Comparison of ENCODE assay signal across 10 mouse cellular contexts in the genomic region with DNA sequence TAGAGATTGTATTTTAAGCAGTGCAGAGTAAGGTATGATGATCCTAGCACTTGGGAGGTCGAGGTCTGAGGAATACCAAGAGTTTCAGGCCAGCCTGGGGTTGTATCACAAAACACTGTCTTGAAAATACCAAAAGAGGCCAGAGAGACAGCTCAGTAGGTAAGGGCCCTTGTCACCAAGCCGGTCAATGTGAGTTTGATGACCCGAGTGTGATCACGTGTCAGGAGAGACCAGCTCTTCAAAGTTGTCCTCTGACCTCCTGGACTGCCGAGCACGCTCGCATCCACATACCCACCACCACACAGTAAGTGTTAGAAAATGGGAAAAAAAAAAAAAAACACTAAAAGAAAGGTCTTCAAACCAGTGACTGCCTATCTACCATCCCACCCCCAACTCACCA. TPM values are rescaled to one million over a fixed set of nuclear protein-coding genes. Genes with fewer than 3 reads are reported as not detected.
A peak's percentile ranks its signal among the peaks of the same experiment; 100 is the strongest.
DNase-seq lines count a peak whose midpoint lies in the region; ATAC-seq and TF ChIP-seq lines count a peak whose summit lies in the region.
"Had no signal": no experiment of that assay in that cellular context is flagged by ENCODE, and none has a peak within 500 bp of the region (broad histone marks: within the 10 kb centered on the region; RNA-seq: fewer than 3 reads in every experiment).

No protein-coding gene starts in this region.

- no peak for TF ChIP-seq CTCF in gastrocnemius, adult 2 months (IDR thresholded peaks at IDR 0.05)

- DNase-seq in gastrocnemius, adult 2 months, result no peak
- DNase-seq in gastrocnemius, adult 18-20 months (ENCODE audit: low spot score), result no peak
- DNase-seq in limb, embryonic 10.5 days (ENCODE audit: low spot score), result no peak
- no peak for DNase-seq in liver, embryonic 13.5 days
- no peak for DNase-seq in thymus, postnatal 14 days
- DNase-seq in right cerebral cortex, adult 18-20 months, result no peak
- DNase-seq: gastrocnemius, postnatal 10 days; right cerebral cortex, postnatal 14 days had no signal

- peak overlapping the region; percentile 72; the same call in 1 of the 2 replicates for H3K4me3 ChIP-seq in gastrocnemius, adult 2 months
- H3K4me3 ChIP-seq in limb, embryonic 12.5 days (replicated peaks), result no peak overlapping the region
- no peak overlapping the region for H3K4me3 ChIP-seq in limb, embryonic 10.5 days
- H3K4me3 ChIP-seq in forebrain, embryonic 16.5 days (replicated peaks; ENCODE audit: low read length), result no peak overlapping the region
- H3K4me3 ChIP-seq in liver, embryonic 13.5 days (replicated peaks), result no peak overlapping the region

- intact Hi-C loops in gastrocnemius, adult 2 months (cut with DNase I), result no loop called here

- H3K9me3 ChIP-seq in limb, embryonic 12.5 days, result no peaks in the 10 kb centered on the region
- no peaks in the 10 kb centered on the region for H3K9me3 ChIP-seq in limb, embryonic 10.5 days (replicated peaks)
- H3K9me3 ChIP-seq in forebrain, embryonic 16.5 days (ENCODE audit: control insufficient read depth, low read length), result no peaks in the 10 kb centered on the region
- H3K9me3 ChIP-seq in liver, embryonic 13.5 days (replicated peaks), result no peaks in the 10 kb centered on the region

- 75% methylated on average over 7 of the region's 7 CpGs for WGBS in limb, embryonic 12.5 days
- WGBS in limb, embryonic 10.5 days, result 87% methylated on average over 7 of the region's 7 CpGs
- WGBS in forebrain, embryonic 16.5 days, result 80% methylated on average over 7 of the region's 7 CpGs
- 81% methylated on average over 7 of the region's 7 CpGs for WGBS in liver, embryonic 13.5 days (ENCODE audit: insufficient replicate concordance)

- peak overlapping the region; percentile 63; the same call in 1 of the 2 replicates for H3K4me2 ChIP-seq in limb, embryonic 12.5 days
- H3K4me2 ChIP-seq in forebrain, embryonic 16.5 days (ENCODE audit: low read length), result peak overlapping the region; percentile 14
- 0 out of 2 replicates have a peak overlapping the region, but pooled peaks have one; percentile 95 for H3K4me2 ChIP-seq in liver, embryonic 13.5 days

- H3K27me3 ChIP-seq in limb, embryonic 12.5 days, result no peaks in the 10 kb centered on the region
- H3K27me3 ChIP-seq in limb, embryonic 10.5 days (ENCODE audit: low read depth, poor library complexity, severe bottlenecking), result no peaks in the 10 kb centered on the region
- H3K27me3 ChIP-seq in forebrain, embryonic 16.5 days (replicated peaks; ENCODE audit: control insufficient read depth, insufficient read depth, low read length), result no peaks in the 10 kb centered on the region
- no peaks in the 10 kb centered on the region for H3K27me3 ChIP-seq in liver, embryonic 13.5 days

- no peak overlapping the region for H3K9ac ChIP-seq in limb, embryonic 12.5 days (replicated peaks)
- H3K9ac ChIP-seq in forebrain, embryonic 16.5 days (replicated peaks; ENCODE audit: low read depth, low read length), result no peak overlapping the region
- H3K9ac ChIP-seq in liver, embryonic 13.5 days, result no peak overlapping the region

- H3K4me1 ChIP-seq in limb, embryonic 12.5 days (replicated peaks), result peaks cover 6% of the 10 kb centered on the region
- H3K4me1 ChIP-seq in limb, embryonic 10.5 days, result peaks cover 16% of the 10 kb centered on the region
- peaks cover 16% of the 10 kb centered on the region for H3K4me1 ChIP-seq in forebrain, embryonic 16.5 days (replicated peaks; ENCODE audit: control insufficient read depth, insufficient read depth, low read length)
- H3K4me1 ChIP-seq in liver, embryonic 13.5 days (replicated peaks), result peaks cover 26% of the 10 kb centered on the region

- H3K27ac ChIP-seq in gastrocnemius, adult 2 months, result no peak overlapping the region
- no peak overlapping the region for H3K27ac ChIP-seq in limb, embryonic 12.5 days
- H3K27ac ChIP-seq in limb, embryonic 10.5 days, result no peak overlapping the region
- no peak overlapping the region for H3K27ac ChIP-seq in forebrain, embryonic 16.5 days (ENCODE audit: low read length)
- H3K27ac ChIP-seq in liver, embryonic 13.5 days, result no peak overlapping the region

- no peaks in the 10 kb centered on the region for H3K36me3 ChIP-seq in limb, embryonic 12.5 days
- no peaks in the 10 kb centered on the region for H3K36me3 ChIP-seq in limb, embryonic 10.5 days
- H3K36me3 ChIP-seq in forebrain, embryonic 16.5 days (ENCODE audit: control insufficient read depth, insufficient read depth), result no peaks in the 10 kb centered on the region
- no peaks in the 10 kb centered on the region for H3K36me3 ChIP-seq in liver, embryonic 13.5 days

- ATAC-seq in limb, embryonic 12.5 days (ENCODE audit: insufficient number of reproducible peaks, insufficient read depth, low FRiP score, low TSS enrichment, low read depth), result no peak
- ATAC-seq in forebrain, embryonic 16.5 days, result no peak
- no peak for ATAC-seq in liver, embryonic 13.5 days (ENCODE audit: low read depth)

RNA-seq across cellular contexts. Expression of gene Pank1, which starts 2.6 kb away (rescaled TPM):
- 10 to 100 TPM; 10.7 to 26.0 TPM for total RNA-seq in gastrocnemius, adult 2 months (2021)
- 10 to 100 TPM; 14.7 to 17.8 TPM for total RNA-seq in gastrocnemius, adult 18-20 months (2021)
- polyA plus RNA-seq in limb, embryonic 12.5 days (2016; fragmentation: Nextera tagmentation; extraction: Ambion mirVana), result 8.4 and 9.4 TPM in 2 replicates
- 6.4 and 7.2 TPM in 2 replicates for polyA plus RNA-seq in limb, embryonic 10.5 days (2016; fragmentation: Nextera tagmentation; extraction: Ambion mirVana)
- polyA plus RNA-seq in forebrain, embryonic 16.5 days (2015; fragmentation: Nextera tagmentation; extraction: Ambion mirVana), result 5.2 and 5.5 TPM in 2 replicates
- 4.6 and 6.1 TPM in 2 replicates for polyA plus RNA-seq in liver, embryonic 13.5 days (2015; fragmentation: Nextera tagmentation; extraction: Ambion mirVana)

RNA-seq across cellular contexts. Expression of gene Kif20b, which starts 45.5 kb away (rescaled TPM):
- under 1 TPM; 0.11 to 0.38 TPM for total RNA-seq in gastrocnemius, adult 2 months (2021)
- total RNA-seq in gastrocnemius, adult 18-20 months (2021), result under 1 TPM; 0.21 to 0.25 TPM
- polyA plus RNA-seq in limb, embryonic 12.5 days (2016; fragmentation: Nextera tagmentation; extraction: Ambion mirVana), result 81.9 and 83.2 TPM in 2 replicates
- 79.0 and 98.8 TPM in 2 replicates for polyA plus RNA-seq in limb, embryonic 10.5 days (2016; fragmentation: Nextera tagmentation; extraction: Ambion mirVana)
- polyA plus RNA-seq in forebrain, embryonic 16.5 days (2015; fragmentation: Nextera tagmentation; extraction: Ambion mirVana), result 28.9 and 31.8 TPM in 2 replicates
- polyA plus RNA-seq in liver, embryonic 13.5 days (2015; fragmentation: Nextera tagmentation; extraction: Ambion mirVana), result 40.0 and 48.7 TPM in 2 replicates

Comparison
In these comparisons a context has a peak if more than half of its experiments do, and no peak if none do; other contexts are left out.
1. H3K4me2 ChIP-seq: peak in every context shown above with its lines; median percentile 95 in liver, embryonic 13.5 days; 63 in limb, embryonic 12.5 days; 14 in forebrain, embryonic 16.5 days.